12 mouse cellular contexts compared by ENCODE assay signal in genomic region chr4:76368291-76368690, GRCm38 (mm10).
"Had no signal": no experiment of that assay in that cellular context is flagged by ENCODE, and none has a peak within 500 bp of the region (broad histone marks: within the 10 kb centered on the region; RNA-seq: fewer than 3 reads in every experiment).

No protein-coding gene starts in this region.

- H3K9ac ChIP-seq: lung, embryonic 15.5 days; midbrain, embryonic 12.5 days; neural tube, embryonic 12.5 days had no signal

- H3K27ac ChIP-seq: midbrain, embryonic 10.5 days; midbrain, embryonic 12.5 days; neural tube, embryonic 12.5 days had no signal

- H3K27me3 ChIP-seq: lung, embryonic 15.5 days; midbrain, embryonic 12.5 days; neural tube, embryonic 12.5 days had no signal

- DNase-seq: lung, adult 18-20 months; lung, postnatal 4 days; midbrain, embryonic 14.5 days; right cerebral cortex, postnatal 14 days; spleen, adult 18-20 months; thymus, adult 18-20 months; thymus, postnatal 14 days; thymus, postnatal 36 days had no signal

- H3K36me3 ChIP-seq: lung, embryonic 15.5 days; midbrain, embryonic 10.5 days; midbrain, embryonic 12.5 days; neural tube, embryonic 12.5 days had no signal

- H3K4me3 ChIP-seq: lung, embryonic 15.5 days; midbrain, embryonic 10.5 days; midbrain, embryonic 12.5 days; neural tube, embryonic 12.5 days had no signal
